Mouse (Mus musculus) large intestine, adult 2 months (tissue): ENCODE measurements around the gene Hoxb6. TPM values are rescaled to one million over a fixed set of nuclear protein-coding genes. Genes with fewer than 3 reads are reported as not detected.

ENCODE experiments used
- DNase-seq: peaks from one replicate; pipeline ENCODE4 v3.0.0-alpha.2; 2012; ENCODE audit warnings: low read depth, low spot score
- WGBS: fragments of 180-500 bp; shearing (Covaris S2); methylation state at CpG from one replicate; pipeline ENCODE4 v1.1.7; 2018; 5-methylcytosine and 5-hydroxymethylcytosine counted together
- polyA plus RNA-seq: library from polyadenylated mRNA; depleted of rRNA; stranded (reverse); fragments of >200 nt; gene quantifications from 2 replicates; pipeline ENCODE4 v1.2.3, GENCODE M21; 2012

Hoxb6 gene
- polyA plus RNA-seq, 1 experiment = 23.1 TPM

DNA sequence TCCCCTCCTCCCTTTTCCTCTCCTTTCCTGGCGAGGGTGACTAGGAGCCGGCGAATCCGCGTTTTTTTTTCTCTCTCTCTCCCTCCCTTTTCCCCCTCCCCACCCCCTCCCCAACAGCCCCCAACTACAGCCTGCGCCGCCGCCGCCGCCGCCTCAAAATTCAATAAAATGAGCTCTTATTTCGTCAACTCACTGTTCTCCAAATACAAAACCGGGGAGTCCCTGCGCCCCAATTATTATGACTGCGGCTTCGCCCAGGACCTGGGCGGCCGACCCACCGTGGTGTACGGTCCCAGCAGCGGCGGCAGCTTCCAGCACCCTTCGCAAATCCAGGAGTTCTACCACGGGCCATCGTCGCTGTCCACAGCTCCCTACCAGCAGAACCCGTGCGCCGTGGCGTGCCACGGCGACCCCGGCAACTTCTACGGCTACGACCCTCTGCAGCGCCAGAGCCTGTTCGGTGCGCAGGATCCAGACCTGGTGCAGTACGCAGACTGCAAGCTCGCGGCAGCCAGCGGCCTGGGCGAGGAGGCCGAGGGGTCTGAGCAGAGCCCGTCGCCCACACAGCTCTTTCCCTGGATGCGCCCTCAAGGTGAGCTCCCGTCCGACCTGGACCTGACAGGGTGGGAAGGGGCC, 9.4 kb upstream of the Hoxb6 start:
- WGBS = 4% methylated on average over 49 of the region's 49 CpGs
- no peak for DNase-seq

DNA sequence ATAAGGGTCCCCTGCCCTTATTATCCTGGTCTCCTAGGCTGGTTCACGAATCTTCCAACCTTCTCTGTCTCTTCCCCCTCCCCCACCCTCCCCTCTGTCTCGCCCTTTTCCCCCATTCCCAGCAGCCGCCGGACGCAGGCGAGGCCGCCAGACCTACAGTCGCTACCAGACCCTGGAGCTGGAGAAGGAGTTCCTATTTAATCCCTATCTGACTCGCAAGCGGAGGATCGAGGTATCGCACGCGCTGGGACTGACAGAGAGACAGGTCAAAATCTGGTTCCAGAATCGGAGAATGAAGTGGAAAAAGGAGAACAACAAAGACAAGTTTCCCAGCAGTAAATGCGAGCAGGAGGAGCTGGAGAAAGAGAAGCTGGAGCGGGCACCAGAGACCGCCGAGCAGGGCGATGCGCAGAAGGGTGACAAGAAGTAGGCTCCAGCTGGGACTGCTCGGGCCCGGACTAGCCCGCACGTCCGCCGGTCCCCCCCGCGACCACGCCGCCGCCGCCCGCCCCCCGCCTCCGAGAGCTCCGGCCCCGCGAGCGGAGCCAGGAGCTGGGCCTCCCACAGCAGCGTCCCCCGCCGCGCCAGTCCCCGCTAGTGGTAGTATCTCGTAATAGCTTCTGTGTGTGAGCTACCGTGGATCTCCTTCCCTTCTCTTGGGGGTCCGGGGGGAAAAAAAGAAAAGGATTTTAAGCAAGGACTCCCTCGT, 8.1 kb upstream of the Hoxb6 start:
- WGBS = 2% methylated on average over 49 of the region's 49 CpGs
- DNase-seq = no peak

DNA sequence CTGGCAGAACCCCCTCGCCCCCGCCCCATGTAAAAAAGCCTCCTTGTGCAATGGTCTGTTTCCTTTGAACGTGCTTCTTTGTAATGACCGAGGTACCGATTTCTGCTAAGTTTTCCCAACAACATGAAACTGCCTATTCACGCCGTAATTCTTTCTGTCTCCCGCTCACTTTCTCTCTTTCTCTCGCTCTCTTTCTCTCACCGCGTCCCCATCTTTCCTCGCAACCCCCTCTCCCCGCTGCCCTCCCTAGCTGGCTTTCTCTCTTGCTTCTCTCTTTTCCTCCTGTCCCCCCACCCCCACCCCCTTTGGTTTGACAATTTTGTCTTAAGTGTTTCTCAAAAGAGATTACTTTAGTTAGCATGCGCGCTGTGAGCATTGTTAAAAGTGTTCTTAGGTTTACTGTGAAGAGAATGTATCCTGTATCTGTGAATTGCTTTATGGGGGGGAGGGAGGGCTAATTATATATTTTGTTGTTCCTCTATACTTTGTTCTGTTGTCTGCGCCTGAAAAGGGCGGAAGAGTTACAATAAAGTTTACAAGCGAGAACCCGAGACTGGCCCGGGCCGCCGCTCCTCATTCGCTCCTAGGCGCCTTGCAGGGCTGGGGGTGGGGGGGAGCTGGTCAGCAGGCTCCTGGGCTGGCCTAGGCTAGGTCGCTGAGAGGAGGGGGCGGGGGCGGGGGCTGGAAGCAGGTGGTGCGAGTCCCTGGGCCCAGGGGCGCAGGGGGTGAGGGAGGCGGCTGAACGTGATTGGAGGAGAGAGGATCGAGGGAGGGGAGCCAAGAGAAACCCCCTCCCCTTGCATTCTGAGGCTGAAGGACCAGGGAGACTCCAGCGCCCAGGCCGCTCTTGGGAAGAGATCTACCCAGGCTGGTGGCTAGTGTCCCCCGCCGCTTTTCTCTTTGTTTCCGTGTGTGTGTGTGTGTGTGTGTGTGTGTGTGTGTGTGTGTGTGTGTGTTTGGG, 7.2 kb upstream of the Hoxb6 start:
- WGBS = 4% methylated on average over 36 of the region's 37 CpGs
- no peak for DNase-seq

DNA sequence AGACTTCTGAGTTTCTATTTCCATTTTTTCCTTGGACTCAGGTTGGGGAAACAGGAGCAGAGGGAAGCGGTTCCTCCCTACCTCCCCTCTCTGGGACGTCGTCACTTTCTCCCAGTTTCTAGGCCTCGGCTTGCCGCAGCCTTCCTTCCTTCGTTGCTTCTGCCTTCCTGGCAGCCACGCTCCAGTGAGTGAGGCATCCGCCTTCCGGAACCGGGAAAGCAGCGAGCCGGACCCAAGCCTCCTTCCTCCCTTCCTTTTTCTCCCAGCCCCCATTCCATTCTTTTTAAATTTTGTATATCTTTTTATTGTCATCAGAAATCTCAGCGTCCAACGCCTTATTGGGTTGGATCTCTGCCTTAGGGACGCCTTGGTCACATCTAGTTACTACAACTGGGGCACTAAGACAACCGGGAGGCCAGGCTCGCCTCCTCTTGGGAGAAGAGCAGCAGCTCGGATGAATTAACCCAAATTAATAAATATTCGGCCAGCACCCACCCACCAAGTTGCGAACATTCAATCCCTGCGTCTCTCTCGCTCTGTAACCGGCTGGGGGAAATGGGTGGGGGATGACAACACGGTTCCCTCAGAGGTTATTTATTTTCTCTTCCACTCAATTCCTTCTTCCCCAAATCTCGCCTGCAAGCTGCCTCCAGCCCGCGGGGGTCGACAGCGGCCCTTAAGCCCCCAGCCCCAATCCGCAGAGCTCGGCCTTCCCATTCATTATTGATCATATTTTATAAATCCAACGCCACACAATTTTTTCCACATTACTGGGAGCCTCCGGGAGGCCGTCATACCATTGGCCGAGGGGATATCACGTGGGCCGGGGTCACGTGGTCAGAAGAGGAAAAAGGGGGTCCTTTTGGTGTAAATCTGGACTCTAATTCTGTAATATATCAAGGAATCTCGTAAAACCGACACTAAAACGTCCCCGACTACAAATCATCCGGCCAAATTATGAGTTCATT, 6.2 kb upstream of the Hoxb6 start, which contains the start of gene Hoxb7:
Gene Hoxb7, plus strand, starts transcription at position 853 of the 968 bp plus-strand sequence.
- no peak for DNase-seq
- 2% methylated on average over 43 of the region's 43 CpGs for WGBS

DNA sequence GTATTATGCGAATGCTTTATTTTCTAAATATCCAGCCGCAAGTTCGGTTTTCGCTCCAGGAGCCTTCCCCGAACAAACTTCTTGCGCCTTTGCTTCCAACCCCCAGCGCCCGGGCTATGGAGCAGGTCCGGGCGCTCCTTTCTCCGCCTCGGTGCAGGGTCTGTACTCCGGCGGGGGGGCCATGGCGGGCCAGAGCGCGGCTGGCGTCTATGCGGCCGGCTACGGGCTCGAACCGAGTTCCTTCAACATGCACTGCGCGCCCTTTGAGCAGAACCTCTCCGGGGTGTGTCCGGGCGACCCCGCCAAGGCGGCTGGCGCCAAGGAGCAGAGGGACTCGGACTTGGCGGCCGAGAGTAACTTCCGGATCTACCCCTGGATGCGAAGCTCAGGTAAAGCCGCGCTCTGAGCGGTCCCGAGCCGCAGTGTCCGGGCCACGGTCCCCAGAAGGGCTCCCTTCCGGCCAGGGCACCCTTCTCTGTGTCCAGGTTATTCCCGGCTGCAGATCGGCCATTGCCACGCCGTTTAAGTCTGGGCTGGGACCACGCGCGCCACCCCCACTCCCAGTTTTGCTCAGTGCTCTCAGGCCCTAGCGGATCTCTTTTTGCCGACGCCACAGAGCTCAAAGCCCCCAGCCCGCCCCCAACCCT, 5.4 kb upstream of the Hoxb6 start:
- no peak for DNase-seq
- 3% methylated on average over 55 of the region's 55 CpGs for WGBS

DNA sequence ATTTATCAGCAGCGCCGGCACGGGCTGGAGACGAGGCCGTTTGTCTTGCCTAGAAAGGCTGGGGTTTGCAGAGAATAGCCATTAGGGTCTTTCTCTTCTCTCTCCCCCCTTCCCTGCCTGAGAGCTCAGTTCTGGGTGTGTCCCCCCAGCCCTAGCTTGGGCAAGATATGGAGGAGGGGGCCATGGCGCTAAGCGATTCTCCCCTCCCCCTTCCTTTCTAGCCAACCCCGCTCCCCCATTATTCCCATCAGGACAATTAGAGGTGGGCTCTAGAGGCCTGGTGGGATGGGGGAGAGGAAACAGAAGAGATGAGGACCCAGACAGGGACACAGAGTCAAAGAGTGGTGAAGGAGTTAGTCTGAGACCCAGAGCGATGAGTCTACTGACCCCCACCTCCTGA, 4.9 kb upstream of the Hoxb6 start:
- 23% methylated on average over 9 of the region's 9 CpGs for WGBS
- DNase-seq = no peak

DNA sequence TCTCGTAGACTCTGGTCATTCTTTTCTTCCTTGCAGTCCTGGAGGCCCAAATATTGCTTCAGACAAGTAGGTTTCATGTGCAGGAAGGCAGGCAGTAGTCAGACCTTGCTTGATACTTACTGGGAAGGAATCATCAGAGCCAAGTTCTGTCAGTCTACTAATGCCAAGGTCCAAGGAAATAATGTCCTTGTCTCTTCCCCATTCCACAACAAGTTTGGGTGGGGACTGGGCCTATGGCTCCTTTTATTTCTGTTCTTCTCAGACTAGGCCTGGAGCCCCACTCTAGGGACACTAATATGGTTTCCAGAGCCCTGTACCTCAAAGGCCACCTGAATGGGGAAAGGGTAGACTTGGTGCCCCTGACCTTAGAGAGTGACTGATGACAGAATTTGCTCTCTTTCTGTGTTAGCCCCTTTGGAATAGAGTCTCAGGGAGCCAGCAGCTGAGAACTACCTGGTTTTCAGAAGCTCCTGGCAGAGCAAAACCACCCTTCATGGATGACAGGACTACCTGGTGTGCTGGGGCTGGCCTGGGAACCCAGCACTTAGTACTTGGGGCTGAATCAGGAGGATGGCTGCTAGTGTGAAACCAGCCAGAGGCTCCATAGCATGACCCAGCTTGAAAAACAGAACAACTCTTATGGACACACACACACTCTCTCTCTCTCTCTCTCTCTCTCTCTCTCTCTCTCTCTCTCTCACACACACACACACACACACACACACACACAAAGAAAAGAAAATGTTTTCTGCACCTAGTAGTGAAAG, 3.6 kb upstream of the Hoxb6 start:
- DNase-seq = no peak
- WGBS = 58% methylated on average over 1 of the region's 1 CpGs

DNA sequence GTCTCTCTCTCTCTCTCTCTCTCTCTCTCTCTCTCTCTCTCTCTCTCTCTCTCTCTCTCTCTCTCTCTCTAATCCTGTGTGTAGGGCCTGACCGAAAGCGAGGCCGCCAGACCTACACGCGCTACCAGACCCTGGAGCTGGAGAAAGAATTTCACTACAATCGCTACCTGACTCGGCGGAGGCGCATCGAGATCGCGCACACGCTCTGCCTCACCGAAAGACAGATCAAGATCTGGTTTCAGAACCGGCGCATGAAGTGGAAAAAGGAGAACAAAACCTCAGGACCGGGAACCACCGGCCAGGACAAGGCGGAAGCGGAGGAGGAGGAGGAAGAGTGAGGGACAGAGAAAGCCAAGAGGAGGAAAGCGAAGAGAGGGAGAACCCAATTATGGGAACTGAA, 3.0 kb upstream of the Hoxb6 start:
- DNase-seq = no peak

DNA sequence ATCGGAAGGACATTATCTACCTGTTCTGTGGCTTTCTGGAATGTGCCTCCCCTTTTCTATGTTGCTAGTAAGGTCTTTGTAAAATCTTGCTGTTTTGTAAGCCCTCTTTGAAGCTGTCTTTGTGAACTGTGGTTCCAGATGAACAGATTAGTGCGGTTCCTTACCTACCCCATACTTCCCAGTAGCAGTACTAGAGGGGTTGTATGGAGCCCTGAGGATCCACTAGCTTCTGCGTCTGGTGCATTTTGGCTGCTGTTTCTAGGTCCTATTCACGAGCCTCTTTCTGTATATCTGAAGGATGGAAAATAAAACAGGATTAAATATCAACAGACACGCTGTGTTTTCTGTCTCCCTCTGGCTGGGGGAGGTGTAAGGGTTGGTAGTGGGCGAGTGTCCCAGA, 2.4 kb upstream of the Hoxb6 start:
- DNase-seq = no peak
- WGBS = 54% methylated on average over 6 of the region's 6 CpGs

More for the DNA sequence above, 3.0 kb upstream of the Hoxb6 start:
- 54% methylated on average over 21 of the region's 21 CpGs for WGBS

DNA sequence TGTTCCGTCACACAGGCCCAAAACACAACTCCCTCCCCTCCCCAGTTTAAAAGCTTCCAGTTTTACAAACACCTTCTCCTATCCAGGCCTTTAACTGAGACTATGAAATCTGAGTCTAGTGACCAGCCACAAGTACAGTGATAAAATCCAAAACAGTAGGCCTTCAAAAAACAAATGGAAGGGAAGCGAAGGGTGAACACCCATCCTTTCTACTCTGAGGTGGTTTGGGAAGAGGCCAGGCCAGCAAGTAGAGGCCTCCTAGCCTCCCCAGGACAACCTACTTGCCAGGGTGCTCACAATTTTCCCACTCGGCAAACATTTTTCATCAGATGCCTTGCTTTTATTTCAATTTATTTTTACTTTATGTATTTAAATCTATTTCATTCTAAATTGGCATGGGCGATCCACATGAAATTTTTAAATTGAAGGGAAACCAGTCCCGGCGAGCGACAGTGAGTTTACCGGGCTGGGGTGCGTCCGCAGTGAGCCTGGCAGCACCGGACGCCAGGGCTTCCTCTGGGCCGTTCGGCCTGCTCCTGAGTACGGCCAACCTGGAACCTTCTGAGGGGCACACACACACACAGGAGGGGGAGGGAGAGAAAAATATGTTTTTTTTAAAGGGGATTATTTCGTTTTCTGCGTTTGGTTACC, 1.4 kb upstream of the Hoxb6 start:
- no peak for DNase-seq
- 53% methylated on average over 17 of the region's 17 CpGs for WGBS

DNA sequence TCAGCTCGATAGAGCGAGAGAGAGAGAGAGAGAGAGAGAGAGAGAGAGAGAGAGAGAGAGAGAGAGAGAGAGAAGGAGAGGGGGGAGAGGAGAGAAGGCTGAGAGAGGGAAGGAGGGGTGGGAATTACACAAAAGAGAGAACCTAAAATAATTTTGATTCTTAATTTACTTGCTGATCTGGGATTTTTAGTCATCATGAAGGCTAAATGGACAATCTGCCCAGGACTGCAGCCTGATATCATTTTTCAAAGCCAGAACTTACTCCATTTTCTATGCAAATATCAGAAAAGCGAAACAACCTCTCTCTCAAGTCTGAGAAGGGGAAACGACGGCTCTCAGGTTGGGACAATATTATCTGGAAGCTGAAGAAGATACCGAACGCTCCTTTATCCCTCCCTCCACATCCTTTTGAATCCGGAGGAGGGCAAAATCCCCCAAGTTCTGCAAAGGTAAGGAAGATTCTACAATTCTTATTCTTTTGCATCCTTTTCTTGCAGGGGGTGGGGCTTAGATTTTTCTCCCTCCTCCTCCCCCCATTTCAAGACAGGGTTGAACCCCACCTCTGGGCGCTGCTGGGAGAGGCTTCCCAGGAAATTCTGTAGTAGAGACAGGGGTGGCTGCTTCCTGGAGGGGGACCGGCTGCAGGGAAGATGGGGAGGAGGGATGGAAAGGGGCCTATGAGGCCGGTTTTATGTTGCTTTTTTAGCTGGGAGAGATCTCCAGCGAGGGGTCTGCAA, 457 bp downstream of the Hoxb6 start:
- no peak for DNase-seq
- WGBS = 6% methylated on average over 12 of the region's 12 CpGs

DNA sequence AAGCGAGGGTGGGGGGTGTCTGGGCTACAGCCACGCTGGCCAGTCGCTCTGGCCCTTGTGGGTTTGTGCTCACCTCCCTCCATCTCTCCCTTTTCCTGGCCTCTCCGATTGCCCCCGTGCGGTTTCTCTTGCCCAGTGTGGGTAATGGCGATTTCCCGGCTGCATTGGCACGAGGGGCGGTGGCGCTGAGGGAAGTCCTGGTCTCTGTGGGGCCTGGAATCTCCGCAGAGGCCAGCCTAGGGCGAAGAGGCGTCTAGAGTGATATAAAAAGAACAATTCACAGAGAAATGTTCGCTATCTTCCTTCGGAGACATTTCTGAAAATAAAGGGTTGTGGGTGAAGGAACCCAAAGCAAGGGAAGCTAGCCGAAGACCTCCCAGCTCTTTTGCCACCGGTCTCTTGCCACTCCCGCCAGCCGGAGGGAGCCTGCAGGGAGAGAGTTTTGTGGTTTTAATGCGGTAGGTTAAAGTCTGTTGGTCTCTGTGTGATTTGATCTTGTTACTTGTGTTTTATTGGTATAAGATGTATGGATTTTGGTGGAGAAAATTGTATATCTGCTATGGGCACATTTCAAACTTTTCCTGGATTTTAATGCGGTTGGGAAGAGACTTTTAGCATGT, 1.1 kb downstream of the Hoxb6 start:
- 12% methylated on average over 22 of the region's 22 CpGs for WGBS

DNA sequence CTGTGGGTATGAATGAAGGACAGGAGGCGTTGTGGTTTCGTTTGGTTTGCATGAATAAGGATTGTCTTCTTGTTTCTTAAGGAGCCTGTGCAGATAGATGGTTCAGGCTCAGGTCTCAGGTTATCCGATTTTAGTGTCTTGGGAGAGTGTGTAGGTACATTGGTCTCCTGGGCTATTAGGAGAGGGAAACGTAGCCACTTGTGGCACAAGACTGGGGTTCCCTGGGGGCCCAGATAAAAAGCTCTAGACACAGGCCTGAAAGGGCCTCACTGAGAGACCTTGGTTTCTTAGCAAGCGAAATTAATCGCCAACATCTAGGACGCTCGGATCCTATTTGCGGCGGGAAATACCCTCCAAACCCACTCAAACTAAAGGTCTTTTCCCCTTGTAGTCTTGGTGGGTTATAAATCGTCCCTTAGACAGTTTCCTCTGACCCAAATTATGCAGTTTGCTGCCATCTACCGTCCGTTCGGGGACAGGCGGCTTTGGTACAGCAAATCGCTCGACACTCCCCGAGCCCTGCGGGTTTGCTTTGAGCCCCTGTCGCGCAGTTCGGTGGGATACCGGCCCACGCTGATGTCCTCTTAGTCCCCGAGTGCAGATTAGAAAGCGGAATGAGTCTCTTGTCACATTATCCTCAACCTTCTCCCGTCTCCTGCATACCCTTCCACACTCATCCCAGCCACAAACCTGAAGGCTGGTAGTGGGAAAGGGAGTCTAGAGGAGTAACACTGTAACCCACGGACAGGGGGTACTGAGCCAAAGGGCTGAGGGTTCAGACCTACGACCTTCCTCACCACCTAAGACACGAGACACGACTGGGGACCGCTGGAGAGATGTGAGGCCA, 2.2 kb downstream of the Hoxb6 start:
- WGBS = 3% methylated on average over 32 of the region's 32 CpGs
- DNase-seq = no peak

More for the DNA sequence above, 1.1 kb downstream of the Hoxb6 start:
- no peak for DNase-seq

DNA sequence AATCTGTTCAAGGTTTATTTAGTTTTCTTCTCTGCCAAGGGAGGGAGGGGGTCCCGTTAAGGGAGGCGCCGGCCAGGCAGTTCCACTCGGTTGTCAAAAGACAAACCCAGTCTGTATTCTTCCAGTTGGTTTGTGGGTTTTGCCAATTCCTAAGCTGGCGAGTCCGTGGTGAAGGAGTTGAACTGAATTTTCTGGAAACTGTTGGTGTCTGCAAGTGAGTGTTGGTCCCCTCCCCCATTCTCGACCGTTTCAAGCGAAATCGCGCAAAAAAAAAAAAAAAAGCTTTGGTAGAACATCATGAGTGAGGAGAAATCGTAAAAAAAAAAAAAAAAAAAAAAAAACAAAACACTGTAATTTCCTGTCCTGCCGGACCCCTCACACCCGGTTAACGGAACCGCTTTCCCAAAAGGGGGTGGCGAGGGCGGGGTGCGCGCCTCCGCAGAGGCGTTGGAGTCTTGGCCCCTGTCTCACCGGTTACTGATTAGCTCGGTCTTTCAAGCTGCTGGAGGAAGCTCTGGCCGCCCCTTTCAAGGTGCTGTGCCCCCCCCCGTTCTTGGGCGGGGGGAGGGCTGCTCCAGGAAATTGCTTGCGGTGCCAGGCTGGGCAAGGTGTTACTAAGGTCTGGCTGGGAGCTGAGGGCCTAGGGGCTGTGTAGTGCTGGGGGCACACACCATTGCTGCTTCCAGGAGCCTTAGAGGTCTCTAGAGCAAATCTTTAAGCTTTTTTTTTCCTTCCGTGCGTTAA, 3.0 kb downstream of the Hoxb6 start:
- WGBS = 3% methylated on average over 30 of the region's 30 CpGs
- DNase-seq = no peak

DNA sequence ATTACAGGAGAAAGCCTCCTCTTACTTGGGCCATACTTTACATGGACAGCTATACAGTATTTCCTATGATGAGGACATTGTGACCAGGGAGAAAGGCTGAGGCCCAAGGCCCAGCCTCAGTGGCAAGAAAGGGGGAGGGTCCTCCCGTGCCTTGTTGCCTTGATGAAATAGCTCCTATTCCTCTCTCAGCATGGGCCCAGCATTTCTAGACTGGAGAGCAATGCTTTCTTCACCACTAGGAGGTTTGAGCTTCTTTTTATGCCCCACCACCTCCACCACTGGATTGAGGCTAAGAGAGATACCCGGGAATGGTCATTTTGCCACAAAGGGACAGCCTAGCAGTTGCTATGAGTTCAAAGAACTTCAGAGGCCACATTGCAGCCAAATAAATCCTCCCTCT, 4.7 kb downstream of the Hoxb6 start:
- 33% methylated on average over 2 of the region's 2 CpGs for WGBS
- DNase-seq = no peak
